Mouse (Mus musculus): ENCODE results near the gene Eif2b4.
A peak's percentile ranks its signal among the peaks of the same experiment; 100 is the strongest.

The Eif2b4 gene

GRCm38 (mm10) chr5:31199321-31199892 is 6.2 kb upstream of the Eif2b4 start:
- peak; percentile 21 for DNase-seq

GRCm38 (mm10) chr5:31198616-31199320 is 5.5 kb upstream of the Eif2b4 start:
- no peak for DNase-seq

DNA sequence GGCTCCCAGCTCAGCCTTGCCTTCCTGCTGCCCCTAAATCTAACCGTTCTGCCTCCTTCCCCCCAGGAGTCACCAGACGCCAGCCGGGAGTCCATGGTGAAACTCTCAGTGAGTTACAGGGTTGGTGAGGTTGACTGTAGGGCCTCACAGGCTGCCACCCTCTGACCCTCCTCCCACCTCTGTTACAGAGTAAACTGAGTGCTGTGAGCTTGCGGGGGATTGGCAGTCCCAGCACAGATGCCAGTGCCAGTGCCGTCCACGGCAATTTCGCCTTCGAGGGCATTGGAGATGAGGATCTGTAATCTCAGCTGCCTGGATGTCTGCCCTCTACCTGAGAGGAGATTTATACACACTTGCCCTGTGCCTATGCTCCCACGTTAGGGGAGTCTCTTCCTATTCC is 4.9 kb upstream of the Eif2b4 start:
- peak; percentile 17 for DNase-seq

GRCm38 (mm10) chr5:31197072-31197471 is 3.8 kb upstream of the Eif2b4 start:
- DNase-seq = no peak

DNA sequence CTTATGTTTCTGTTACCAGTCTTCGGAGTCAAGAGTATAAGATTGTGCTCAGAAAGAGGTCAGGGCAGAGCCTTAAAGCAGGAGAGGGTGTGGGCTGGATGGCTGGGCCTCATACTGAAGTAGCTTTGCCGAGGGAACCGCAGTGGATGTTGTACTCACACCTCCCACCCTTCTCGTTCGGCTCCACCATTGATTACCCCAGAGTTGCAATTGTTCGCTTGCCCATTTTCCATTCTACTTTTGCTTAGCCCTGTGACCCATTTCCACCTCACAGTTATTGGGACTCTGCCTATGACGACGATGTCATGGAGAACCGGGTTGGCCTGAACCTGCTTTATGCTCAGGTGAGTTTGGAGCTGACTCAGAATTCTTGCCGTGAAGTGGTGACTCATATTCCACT is 3.0 kb upstream of the Eif2b4 start:
- DNase-seq = no peak

GRCm38 (mm10) chr5:31195671-31196070 is 2.4 kb upstream of the Eif2b4 start:
- no peak for DNase-seq

- no peak for DNase-seq
Measured at GRCm38 (mm10) chr5:31194486-31195485, 1.6 kb upstream of the Eif2b4 start.

- DNase-seq = no peak
Measured at GRCm38 (mm10) chr5:31193631-31194281, 526 bp upstream of the Eif2b4 start.

GRCm38 (mm10) chr5:31192045-31192938 is 938 bp downstream of the Eif2b4 start:
- DNase-seq = peak; percentile 84

- no peak for DNase-seq
Measured at GRCm38 (mm10) chr5:31190201-31190600, 3.0 kb downstream of the Eif2b4 start.

DNA sequence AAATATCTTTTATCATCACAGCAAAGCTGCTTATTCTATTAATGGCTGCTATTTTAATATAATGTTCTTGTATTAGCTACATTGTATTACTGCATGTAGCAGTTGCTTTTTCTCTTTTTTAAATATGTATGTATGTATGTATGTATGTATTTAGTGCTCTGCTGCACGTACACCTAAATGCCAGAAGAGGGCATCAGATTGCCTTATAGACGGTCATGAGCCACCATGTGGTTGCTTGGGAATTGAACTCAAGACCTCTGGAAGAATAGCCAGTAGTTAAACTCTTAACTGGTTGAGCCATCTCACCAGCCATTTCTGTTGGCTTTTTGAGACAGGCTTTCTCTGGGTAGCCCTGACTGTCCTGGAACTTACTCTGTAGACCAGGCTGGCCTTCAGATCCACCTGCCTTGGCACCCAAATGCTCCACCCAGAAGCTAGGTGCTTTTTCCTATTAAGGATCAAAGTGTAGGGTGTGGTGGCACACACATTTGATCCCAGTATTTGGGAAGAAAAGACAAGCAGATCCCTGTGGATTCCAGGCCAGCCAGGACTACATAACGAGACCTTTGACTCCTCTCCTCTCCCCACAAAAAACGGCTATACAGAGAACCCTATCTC is 4.9 kb downstream of the Eif2b4 start:
- DNase-seq = no peak

DNA sequence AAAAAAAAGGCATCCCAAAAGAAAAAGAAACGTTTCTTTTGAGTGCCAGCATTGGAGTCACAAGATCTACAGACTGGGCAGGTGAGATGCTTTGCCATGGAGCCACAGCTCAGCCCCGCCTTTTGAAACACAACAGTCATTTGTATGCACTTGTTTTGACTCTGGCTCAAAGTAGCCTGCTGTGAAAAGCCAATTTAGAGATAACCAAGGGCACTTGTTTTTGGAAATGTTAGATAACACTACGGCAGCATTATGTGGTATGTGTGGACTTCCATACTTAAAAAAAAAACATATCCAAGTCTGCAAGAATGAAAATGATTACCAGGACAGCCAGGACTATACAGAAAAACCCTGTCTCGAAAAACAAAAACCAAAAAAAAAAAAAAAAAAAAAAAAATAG is 9.6 kb downstream of the Eif2b4 start:
- DNase-seq = no peak

GRCm38 (mm10) chr5:31181183-31181770 is 12.0 kb downstream of the Eif2b4 start:
- DNase-seq = no peak

DNA sequence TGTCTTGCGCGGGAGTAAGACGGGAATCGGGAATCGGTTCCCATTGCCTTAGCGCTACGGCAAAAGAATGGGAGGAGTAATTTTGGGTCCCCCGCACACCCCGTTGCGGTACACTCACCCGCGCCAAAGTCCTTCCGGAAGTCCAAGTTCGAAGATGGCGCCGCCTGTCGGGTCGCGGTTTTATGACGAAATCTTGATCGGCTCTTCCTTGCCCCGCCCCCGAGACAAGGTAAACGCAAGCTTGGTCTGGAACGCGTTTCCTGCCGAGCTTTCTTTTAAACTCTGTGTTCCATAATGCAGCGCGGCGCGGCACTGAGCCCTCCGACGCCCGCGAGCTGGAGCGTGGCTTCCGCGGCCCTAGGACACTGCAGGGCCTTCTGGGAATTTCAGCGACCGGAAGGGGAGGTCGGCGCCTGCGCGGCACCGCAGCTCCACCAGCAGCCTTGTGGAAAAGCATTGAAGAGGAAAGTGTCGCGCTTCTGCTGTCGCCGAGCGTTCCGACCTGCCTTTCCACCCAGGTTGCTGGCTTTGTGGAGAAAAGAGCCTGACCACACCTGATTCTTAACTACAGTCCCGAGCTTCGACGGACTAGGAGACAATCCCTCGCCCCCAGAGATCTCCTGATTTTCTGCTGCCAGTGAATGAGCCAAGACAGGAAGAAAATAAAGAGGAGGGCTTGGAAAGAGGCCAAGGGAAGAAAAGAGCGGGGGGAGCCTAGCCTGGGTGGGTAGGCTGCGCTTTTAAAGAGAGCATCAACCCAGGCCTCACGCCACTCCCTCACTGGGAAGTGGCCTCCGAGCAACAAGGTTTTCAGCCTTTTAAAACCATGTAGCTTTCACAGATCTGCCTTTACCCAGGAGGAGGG is 13.2 kb downstream of the Eif2b4 start, which contains the start of the genes Gm29609 and Gtf3c2:
TSS of gene Gm29609 (minus strand) at position 146 of the 865 bp plus-strand sequence.
TSS of gene Gtf3c2 (minus strand) at position 379 of the 865 bp plus-strand sequence.
- peak; percentile 96 for DNase-seq

GRCm38 (mm10) chr5:31179301-31179765 is 13.9 kb downstream of the Eif2b4 start:
- peak; percentile 35 for DNase-seq

GRCm38 (mm10) chr5:31168630-31169029 is 24.6 kb downstream of the Eif2b4 start:
- no peak for DNase-seq

GRCm38 (mm10) chr5:31164878-31165277 is 28.4 kb downstream of the Eif2b4 start:
- no peak for DNase-seq

DNA sequence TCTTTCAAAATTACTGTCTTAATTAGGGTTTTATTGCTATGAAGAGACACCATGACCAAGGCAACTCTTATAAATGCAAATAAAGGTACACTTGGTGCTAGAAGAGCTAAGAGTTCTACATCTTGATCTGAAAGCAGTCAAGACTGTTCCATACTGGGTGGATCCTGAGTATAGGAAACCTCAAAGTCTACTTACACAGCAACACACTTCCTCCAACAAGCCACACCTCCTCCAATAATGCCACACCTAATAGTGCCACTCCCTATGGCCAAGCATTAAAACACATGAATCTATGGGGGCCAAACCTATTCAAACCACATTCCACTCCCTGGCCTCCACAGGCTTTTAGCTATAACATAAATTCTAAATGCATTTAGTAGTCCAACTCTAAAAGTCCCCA is 30.8 kb downstream of the Eif2b4 start:
- DNase-seq = no peak

GRCm38 (mm10) chr5:31154152-31154553 is 39.1 kb downstream of the Eif2b4 start, which contains the start of gene Mpv17:
Gene Mpv17 (minus strand): TSS chr5:31154251.
- DNase-seq = peak; percentile 91
